Mouse (Mus musculus) erythroblast, embryonic 14.5 days (primary cell): ENCODE data around the gene Ap1s3.

Experiments
- GATA1 ChIP-seq: IDR thresholded peaks from 2 replicates; pipeline ENCODE4 v1.6.1; 2012; ENCODE audit warnings: low read length, inconsistent platforms, mixed read lengths
- TAL1 ChIP-seq: IDR thresholded peaks from 3 replicates; pipeline ENCODE4 v1.6.1; 2012; ENCODE audit warnings: low read length, inconsistent platforms, mixed read lengths

DNA sequence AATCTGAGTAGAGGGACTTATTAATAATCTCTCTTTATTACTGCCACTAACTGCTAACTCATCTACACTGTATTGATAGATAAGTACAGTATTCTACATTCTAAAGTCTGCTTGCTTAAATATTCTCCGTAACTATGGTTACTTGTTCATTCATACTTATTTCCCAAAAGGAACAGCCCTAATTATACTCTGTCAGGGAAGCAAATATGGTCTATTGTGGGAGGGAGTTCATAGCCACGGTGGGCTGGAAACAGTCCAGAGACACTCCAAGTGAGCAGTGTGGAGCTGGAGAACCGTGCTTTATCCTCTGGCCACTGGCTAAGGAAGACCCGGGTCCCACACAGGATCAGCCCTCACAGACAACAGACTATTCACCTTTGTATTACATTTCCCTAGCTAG is 38.9 kb upstream of the Ap1s3 start:
- TF ChIP-seq TAL1 (no peak), GATA1 (no peak)
